Mouse (Mus musculus) G1E (cell line): ENCODE measurements around the gene Hic1.

Source experiments
- CTCF ChIP-seq: IDR thresholded peaks from 2 replicates; pipeline ENCODE4 v1.5.1; 2012; ENCODE audit warnings: low read depth, low read length, inconsistent platforms, mixed read lengths
- GATA1 ChIP-seq: IDR thresholded peaks from 2 replicates; pipeline ENCODE4 v1.6.1; 2012; ENCODE audit warnings: borderline replicate concordance, low read length, inconsistent platforms, mixed read lengths
- GATA2 ChIP-seq: IDR thresholded peaks from 2 replicates; pipeline ENCODE4 v1.6.1; 2012; ENCODE audit warnings: low read depth, low read length, inconsistent platforms, borderline replicate concordance
- POLR2AphosphoS5 ChIP-seq: IDR thresholded peaks from 2 replicates; pipeline ENCODE4 v1.6.1; 2012; ENCODE audit warnings: low read depth, low read length, inconsistent platforms; ENCODE audit not compliant: insufficient replicate concordance
- TAL1 ChIP-seq: conservative IDR thresholded peaks from 2 replicates; pipeline ENCODE4 v1.6.1; 2012; ENCODE audit warnings: low read depth, low read length, inconsistent platforms, mixed read lengths

- TF ChIP-seq CTCF (no peak), TAL1 (no peak), GATA1 (no peak), POLR2AphosphoS5 (no peak), GATA2 (no peak)
These were observed 43.6 kb upstream of the Hic1 start for GRCm38 (mm10) chr11:75212876-75213275.
